Comparison of ENCODE assay signal across 8 mouse cellular contexts in genomic region chr10:106470533-106471205, GRCm38 (mm10). TPM values are rescaled to one million over a fixed set of nuclear protein-coding genes. Genes with fewer than 3 reads are reported as not detected.
DNase-seq lines count a peak whose midpoint lies in the region; ATAC-seq and TF ChIP-seq lines count a peak whose summit lies in the region.

No protein-coding gene starts in this region.

- WGBS in heart, embryonic 14.5 days, result 16% methylated on average over 17 of the region's 18 CpGs
- WGBS in embryonic facial prominence, embryonic 12.5 days, result 4% methylated on average over 18 of the region's 18 CpGs
- 18% methylated on average over 17 of the region's 18 CpGs for WGBS in limb, embryonic 11.5 days
- WGBS in small intestine, adult 2 months, result 17% methylated on average over 18 of the region's 18 CpGs

- DNase-seq in heart, postnatal 4 days, result no peak
- peak; percentile 23 for DNase-seq in Muller cell, postnatal 12 days (ENCODE audit: inconsistent ontology term)
- peak; percentile 21 for DNase-seq in limb, embryonic 11.5 days (ENCODE audit: low spot score)
- DNase-seq in urinary bladder, postnatal 25 days (ENCODE audit: low spot score), result no peak
- no peak for DNase-seq in right cerebral cortex, postnatal 36 days (ENCODE audit: low spot score in 2 of 2)

- no peak for TF ChIP-seq POLR2A in small intestine, adult 2 months (IDR thresholded peaks at IDR 0.05; ENCODE audit: low read depth, low read length)

- H3K9me3 ChIP-seq in heart, embryonic 14.5 days (ENCODE audit: control insufficient read depth, low read length), result no peaks in the 10 kb centered on the region
- no peaks in the 10 kb centered on the region for H3K9me3 ChIP-seq in embryonic facial prominence, embryonic 12.5 days
- H3K9me3 ChIP-seq in limb, embryonic 11.5 days (ENCODE audit: control insufficient read depth, low read length), result no peaks in the 10 kb centered on the region

- H3K4me2 ChIP-seq in heart, embryonic 14.5 days (ENCODE audit: low read length), result peak overlapping the region; percentile 86
- peak overlapping the region; percentile 82 for H3K4me2 ChIP-seq in embryonic facial prominence, embryonic 12.5 days (replicated peaks)
- H3K4me2 ChIP-seq in limb, embryonic 11.5 days (ENCODE audit: low read depth, severe bottlenecking), result peak overlapping the region; percentile 82

- H3K4me3 ChIP-seq in heart, embryonic 14.5 days (ENCODE audit: control insufficient read depth in 1 of 2, insufficient read depth in 1 of 2, low read depth in 1 of 2, low read length in 2 of 2), result peak overlapping the region; percentile 50 to 66
- peak overlapping the region; percentile 46 for H3K4me3 ChIP-seq in embryonic facial prominence, embryonic 12.5 days
- peak overlapping the region; percentile 41 for H3K4me3 ChIP-seq in limb, embryonic 11.5 days (ENCODE audit: low read depth, low read length)
- peak overlapping the region; percentile 50 for H3K4me3 ChIP-seq in small intestine, adult 2 months (ENCODE audit: low read depth, low read length)

- no peak for TF ChIP-seq CTCF in small intestine, adult 2 months (IDR thresholded peaks at IDR 0.05; ENCODE audit: extremely low read depth, insufficient read length, insufficient replicate concordance, low read depth, low read length)

- peak overlapping the region; percentile 14; the same call in 1 of the 2 replicates for H3K9ac ChIP-seq in heart, embryonic 14.5 days (ENCODE audit: low read length)
- H3K9ac ChIP-seq in embryonic facial prominence, embryonic 12.5 days, result peak overlapping the region; percentile 33; the same call in 1 of the 2 replicates
- no peak overlapping the region for H3K9ac ChIP-seq in limb, embryonic 11.5 days (ENCODE audit: low read length)

- peaks cover 19% of the 10 kb centered on the region; the same call in 1 of the 2 replicates for H3K27me3 ChIP-seq in heart, embryonic 14.5 days (ENCODE audit: control insufficient read depth, insufficient read depth, low read length)
- H3K27me3 ChIP-seq in embryonic facial prominence, embryonic 12.5 days, result peaks cover 20% of the 10 kb centered on the region
- H3K27me3 ChIP-seq in limb, embryonic 11.5 days (ENCODE audit: control insufficient read depth, insufficient read depth, low read length), result peaks cover 14% of the 10 kb centered on the region; the same call in 1 of the 2 replicates
- H3K27me3 ChIP-seq in small intestine, adult 2 months (ENCODE audit: control insufficient read depth, insufficient read depth, low read length), result peaks cover 9% of the 10 kb centered on the region; the same call in 1 of the 2 replicates

- H3K36me3 ChIP-seq in heart, embryonic 14.5 days (ENCODE audit: control insufficient read depth, insufficient read depth, low read length), result no peaks in the 10 kb centered on the region
- H3K36me3 ChIP-seq in embryonic facial prominence, embryonic 12.5 days, result no peaks in the 10 kb centered on the region
- no peaks in the 10 kb centered on the region for H3K36me3 ChIP-seq in limb, embryonic 11.5 days (ENCODE audit: control insufficient read depth, insufficient read depth, low read length)
- no peaks in the 10 kb centered on the region for H3K36me3 ChIP-seq in small intestine, adult 2 months (ENCODE audit: control insufficient read depth, insufficient read depth, low read length)

- no peak for ATAC-seq in heart, embryonic 14.5 days (ENCODE audit: insufficient number of reproducible peaks, insufficient read depth, low FRiP score, low read depth)
- ATAC-seq in embryonic facial prominence, embryonic 12.5 days (ENCODE audit: insufficient number of reproducible peaks, insufficient read depth, low FRiP score, low TSS enrichment), result no peak
- ATAC-seq in limb, embryonic 11.5 days (ENCODE audit: insufficient number of reproducible peaks, low FRiP score, low TSS enrichment, low read depth), result peak; percentile 9; the same call in 1 of the 2 replicates

- no peaks in the 10 kb centered on the region; a peak in 1 of 4 replicates for H3K4me1 ChIP-seq in heart, embryonic 14.5 days (ENCODE audit: control insufficient read depth in 2 of 2, insufficient read depth in 2 of 2, low read length in 2 of 2)
- no peaks in the 10 kb centered on the region for H3K4me1 ChIP-seq in embryonic facial prominence, embryonic 12.5 days
- H3K4me1 ChIP-seq in limb, embryonic 11.5 days (ENCODE audit: control insufficient read depth, insufficient read depth, low read length), result no peaks in the 10 kb centered on the region
- H3K4me1 ChIP-seq in small intestine, adult 2 months (ENCODE audit: control insufficient read depth, insufficient read depth, insufficient read length, low read length), result no peaks in the 10 kb centered on the region

- H3K27ac ChIP-seq in heart, embryonic 14.5 days (replicated peaks in 1 of 2; ENCODE audit: control insufficient read depth in 1 of 2, insufficient read depth in 1 of 2, low read depth in 2 of 2, low read length in 2 of 2), result no peak overlapping the region
- H3K27ac ChIP-seq in embryonic facial prominence, embryonic 12.5 days, result no peak overlapping the region
- H3K27ac ChIP-seq in limb, embryonic 11.5 days (replicated peaks; ENCODE audit: low read depth, low read length), result no peak overlapping the region
- no peak overlapping the region for H3K27ac ChIP-seq in small intestine, adult 2 months (ENCODE audit: insufficient read depth, low read depth, low read length)

RNA-seq across cellular contexts. Expression of gene Ppfia2, which starts 0.5 kb away (rescaled TPM):
- polyA plus RNA-seq in heart, embryonic 14.5 days (2014; fragmentation: Nextera tagmentation; extraction: Ambion mirVana), result 0.34 and 0.66 TPM in 2 replicates
- total RNA-seq in heart, postnatal 4 days (2021), result under 1 TPM; 0.62 to 0.79 TPM
- 2.6 and 2.7 TPM in 2 replicates for polyA plus RNA-seq in embryonic facial prominence, embryonic 12.5 days (2016; fragmentation: Nextera tagmentation; extraction: Ambion mirVana)
- polyA plus RNA-seq in limb, embryonic 11.5 days (2014; fragmentation: Nextera tagmentation; extraction: Ambion mirVana), result 0.27 and 0.43 TPM in 2 replicates
- 0.01 TPM in 1 of 2 replicates, not detected in the other for polyA plus RNA-seq in small intestine, adult 2 months (2012; rRNA removed)

Comparison
In these comparisons a context has a peak if more than half of its experiments do, and no peak if none do; other contexts are left out.
1. DNase-seq: peak in Muller cell, postnatal 12 days (single experiment) and limb, embryonic 11.5 days (single experiment); none in heart, postnatal 4 days (single experiment), urinary bladder, postnatal 25 days (single experiment) and right cerebral cortex, postnatal 36 days (0 of 2).
2. Peak in every context shown above with its lines, with median percentiles within 50 percentile points of each other: H3K4me2 ChIP-seq and H3K4me3 ChIP-seq.